Mouse (Mus musculus) embryonic facial prominence, embryonic 14.5 days (tissue): Measurements from ENCODE around the gene Ip6k3. TPM values are rescaled to one million over a fixed set of nuclear protein-coding genes. Genes with fewer than 3 reads are reported as not detected.

Experiments
- ATAC-seq: fragments of 200-750 bp; cut with Nextera tagmentation; 2 replicates; pipeline ENCODE4 v1.8.0; 2017; ENCODE audit warnings: low read depth, moderate number of reproducible peaks, moderate TSS enrichment
- DNase-seq: peaks from one replicate; pipeline ENCODE4 v3.0.0-alpha.2; 2015; ENCODE audit warnings: low spot score
- H3K27ac ChIP-seq: fragments of 300-500 bp; sonication (generic); replicated peaks from 2 replicates; pipeline ENCODE4 v1.5.1; 2014; ENCODE audit warnings: low read depth, mild to moderate bottlenecking, low read length, moderate library complexity
- H3K27me3 ChIP-seq: fragments of 300-500 bp; sonication (generic); replicated peaks from 2 replicates; pipeline ENCODE4 v1.6.1; 2014; ENCODE audit warnings: low read length; ENCODE audit not compliant: control insufficient read depth, insufficient read depth
- H3K36me3 ChIP-seq: fragments of 300-500 bp; sonication (generic); 2 replicates; pipeline ENCODE4 v1.6.1; 2014; ENCODE audit warnings: low read length, mixed read lengths; ENCODE audit not compliant: control insufficient read depth, insufficient read depth
- H3K4me1 ChIP-seq: fragments of 300-500 bp; sonication (generic); 2 replicates; pipeline ENCODE4 v1.6.1; 2014; ENCODE audit warnings: antibody characterized with exemption, low read length; ENCODE audit not compliant: control insufficient read depth, insufficient read depth
- H3K4me2 ChIP-seq: fragments of 300-500 bp; sonication (generic); 2 replicates; pipeline ENCODE4 v1.6.1; 2014; ENCODE audit warnings: low read depth, mild to moderate bottlenecking, low read length, moderate library complexity, mixed read lengths
- H3K4me3 ChIP-seq: fragments of 300-500 bp; sonication (generic); 2 replicates; pipeline ENCODE4 v1.5.1; 2014; ENCODE audit warnings: low read depth, mild to moderate bottlenecking, low read length
- H3K9ac ChIP-seq: fragments of 300-500 bp; sonication (generic); 2 replicates; pipeline ENCODE4 v1.6.1; 2014; ENCODE audit warnings: low read depth, mild to moderate bottlenecking, low read length, moderate library complexity, mixed read lengths
- H3K9me3 ChIP-seq: fragments of 300-500 bp; sonication (generic); 2 replicates; pipeline ENCODE4 v1.6.1; 2016; ENCODE audit warnings: low read length; ENCODE audit not compliant: control insufficient read depth
- WGBS: fragments of 180-500 bp; shearing (Covaris S2); extraction: QIAGEN DNeasy Blood & Tissue Kit; methylation state at CpG from one replicate; pipeline ENCODE4 v1.1.7; 2014; 5-methylcytosine and 5-hydroxymethylcytosine counted together
- polyA plus RNA-seq: library from polyadenylated mRNA; unstranded; fragments of >200 nt; fragmentation: Nextera tagmentation; extraction: Ambion mirVana; gene quantifications from 2 replicates; pipeline ENCODE4 v1.2.1, GENCODE M21; 2014

Gene Ip6k3
- polyA plus RNA-seq, 1 experiment from 2014 or later, result 1.1 TPM

DNA sequence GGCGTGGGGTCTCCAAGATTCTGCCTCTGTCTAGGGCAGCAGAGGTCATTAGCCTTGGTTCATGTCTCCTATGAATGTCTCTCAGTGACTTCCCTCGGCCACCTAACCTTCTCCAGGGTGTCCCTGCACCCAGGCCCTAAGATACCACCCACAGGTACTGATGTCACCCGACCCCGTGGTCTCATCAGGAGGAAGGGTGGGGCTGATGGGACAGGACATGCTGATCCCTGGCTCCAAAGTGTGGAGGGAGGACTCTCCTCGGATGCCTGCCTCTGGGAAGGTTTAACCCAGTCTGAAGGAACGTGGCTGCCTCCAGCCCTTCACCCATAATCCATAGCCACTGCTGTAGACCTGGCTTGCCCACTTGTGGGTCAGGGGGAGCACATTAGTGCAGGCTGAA, 694 bp downstream of the Ip6k3 start:
- no peak overlapping the region for H3K27ac ChIP-seq
- H3K27me3 ChIP-seq, result no peaks in the 10 kb centered on the region
- H3K36me3 ChIP-seq, result no peaks in the 10 kb centered on the region
- no peak overlapping the region for H3K4me3 ChIP-seq
- peaks cover 8% of the 10 kb centered on the region for H3K4me1 ChIP-seq
- no peak for ATAC-seq
- H3K9me3 ChIP-seq, result no peaks in the 10 kb centered on the region
- H3K9ac ChIP-seq, result no peak overlapping the region
- 71% methylated on average over 6 of the region's 6 CpGs for WGBS
- DNase-seq, result no peak
- no peak overlapping the region for H3K4me2 ChIP-seq

DNA sequence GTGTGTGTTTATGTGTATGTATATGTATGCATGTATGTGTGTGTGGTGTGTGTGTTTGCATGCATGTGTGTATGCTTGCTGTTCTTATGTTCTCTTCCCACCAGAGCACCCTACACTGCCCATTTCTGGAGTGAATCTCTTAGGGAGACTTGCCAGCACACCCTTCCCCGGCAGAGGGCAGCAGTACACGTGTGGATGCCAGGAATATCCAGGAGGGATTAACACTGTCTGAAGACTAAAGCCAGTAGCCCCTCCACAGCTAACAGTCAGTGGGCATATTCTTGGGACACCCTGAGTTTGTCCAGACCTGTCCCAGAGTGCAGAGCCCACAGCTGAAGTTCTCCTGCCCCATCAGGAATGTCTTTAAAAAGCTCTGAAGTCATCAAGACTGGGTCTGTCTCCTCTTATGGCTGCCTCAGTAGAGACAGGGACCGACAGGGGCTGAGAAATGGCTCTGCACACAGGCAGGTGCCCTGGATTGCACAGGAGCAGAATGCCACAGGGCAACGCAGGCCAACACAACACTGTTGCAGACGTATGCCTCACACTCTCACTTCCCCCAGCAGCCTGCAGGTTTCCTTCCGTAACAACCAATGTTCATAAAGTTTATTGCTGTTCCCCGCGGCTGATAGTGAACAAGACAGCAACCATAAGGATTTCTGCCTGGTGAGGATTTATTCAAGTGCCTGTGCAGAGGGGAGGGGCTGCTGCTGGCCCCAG, 2.4 kb downstream of the Ip6k3 start:
- Histone ChIP-seq H3K9ac (no peak overlapping the region), H3K4me1 (peaks cover 7% of the 10 kb centered on the region), H3K4me2 (no peak overlapping the region), H3K4me3 (no peak overlapping the region), H3K9me3 (no peaks in the 10 kb centered on the region), H3K36me3 (no peaks in the 10 kb centered on the region), H3K27me3 (no peaks in the 10 kb centered on the region), H3K27ac (no peak overlapping the region)
- 69% methylated on average over 8 of the region's 8 CpGs for WGBS
- DNase-seq (peak; percentile 50), ATAC-seq (peak; percentile 23; the same call in 1 of the 2 replicates)

DNA sequence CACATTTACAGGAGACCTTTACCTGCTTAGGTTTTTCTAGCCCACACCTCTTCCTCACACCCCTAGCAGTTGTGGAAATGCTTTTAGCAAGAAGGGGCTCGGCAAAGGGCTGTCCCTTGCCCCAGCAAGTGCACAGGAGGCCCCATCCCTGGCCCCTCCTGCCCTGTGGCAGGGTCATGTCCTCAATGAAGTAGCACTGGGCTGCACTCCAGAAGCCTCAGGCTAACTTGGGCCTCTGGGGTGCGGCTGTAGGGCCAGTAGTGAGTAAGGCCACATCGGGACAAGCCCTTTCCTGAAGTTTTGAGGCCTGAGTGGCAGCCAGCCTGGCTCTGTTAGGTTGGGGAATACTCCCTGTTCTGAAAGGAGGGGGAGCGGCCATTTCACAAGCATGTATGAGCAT, 6.7 kb downstream of the Ip6k3 start:
- Histone ChIP-seq H3K27ac (no peak overlapping the region), H3K36me3 (no peaks in the 10 kb centered on the region), H3K4me1 (0 out of 2 replicates have a peak, but pooled peaks cover 5% of the 10 kb centered on the region), H3K9me3 (no peaks in the 10 kb centered on the region), H3K9ac (no peak overlapping the region), H3K4me3 (no peak overlapping the region), H3K4me2 (no peak overlapping the region), H3K27me3 (no peaks in the 10 kb centered on the region)
- 62% methylated on average over 4 of the region's 4 CpGs for WGBS
- ATAC-seq, result no peak
- DNase-seq, result no peak

DNA sequence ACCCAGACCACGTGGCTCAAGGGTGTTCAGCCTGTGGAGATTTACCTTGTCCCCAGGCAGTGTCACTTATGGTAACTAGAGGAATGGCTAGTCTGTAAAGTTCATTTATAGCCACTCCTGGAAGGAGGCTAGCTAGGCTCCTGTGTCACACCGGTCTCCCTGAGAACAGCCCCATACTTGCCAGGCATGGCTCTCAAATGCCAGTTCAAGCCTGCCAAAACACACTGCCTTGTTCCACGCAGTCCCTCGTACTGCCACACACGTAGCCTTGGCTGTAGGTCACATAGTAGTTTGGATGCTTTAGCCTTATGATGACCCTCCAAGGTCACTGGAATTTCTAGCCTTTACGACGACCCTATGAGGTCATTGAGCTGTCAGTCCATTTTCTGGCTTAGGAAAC, 8.4 kb downstream of the Ip6k3 start:
- no peaks in the 10 kb centered on the region for H3K27me3 ChIP-seq
- WGBS, result 67% methylated on average over 7 of the region's 7 CpGs
- no peaks in the 10 kb centered on the region for H3K36me3 ChIP-seq
- ATAC-seq (no peak), DNase-seq (no peak)
- no peak overlapping the region for H3K4me2 ChIP-seq
- H3K9me3 ChIP-seq, result no peaks in the 10 kb centered on the region
- H3K4me1 ChIP-seq, result peaks cover 11% of the 10 kb centered on the region
- H3K27ac ChIP-seq, result no peak overlapping the region
- H3K9ac ChIP-seq, result no peak overlapping the region
- no peak overlapping the region for H3K4me3 ChIP-seq

GRCm38 (mm10) chr17:27158439-27158838, 9.2 kb downstream of the Ip6k3 start:
- Histone ChIP-seq H3K4me1 (peaks cover 18% of the 10 kb centered on the region), H3K27me3 (no peaks in the 10 kb centered on the region), H3K4me2 (no peak overlapping the region), H3K4me3 (no peak overlapping the region), H3K36me3 (no peaks in the 10 kb centered on the region), H3K9me3 (no peaks in the 10 kb centered on the region), H3K27ac (no peak overlapping the region), H3K9ac (no peak overlapping the region)
- no peak for DNase-seq
- 78% methylated on average over 6 of the region's 6 CpGs for WGBS
- ATAC-seq, result no peak

GRCm38 (mm10) chr17:27155752-27156151, 11.8 kb downstream of the Ip6k3 start:
- ATAC-seq (no peak), DNase-seq (no peak)
- peaks cover 27% of the 10 kb centered on the region for H3K4me1 ChIP-seq
- H3K36me3 ChIP-seq, result no peaks in the 10 kb centered on the region
- no peak overlapping the region for H3K9ac ChIP-seq
- no peaks in the 10 kb centered on the region for H3K27me3 ChIP-seq
- no peaks in the 10 kb centered on the region for H3K9me3 ChIP-seq
- no peak overlapping the region for H3K4me2 ChIP-seq
- WGBS, result 53% methylated on average over 8 of the region's 8 CpGs
- no peak overlapping the region for H3K27ac ChIP-seq
- no peak overlapping the region for H3K4me3 ChIP-seq

DNA sequence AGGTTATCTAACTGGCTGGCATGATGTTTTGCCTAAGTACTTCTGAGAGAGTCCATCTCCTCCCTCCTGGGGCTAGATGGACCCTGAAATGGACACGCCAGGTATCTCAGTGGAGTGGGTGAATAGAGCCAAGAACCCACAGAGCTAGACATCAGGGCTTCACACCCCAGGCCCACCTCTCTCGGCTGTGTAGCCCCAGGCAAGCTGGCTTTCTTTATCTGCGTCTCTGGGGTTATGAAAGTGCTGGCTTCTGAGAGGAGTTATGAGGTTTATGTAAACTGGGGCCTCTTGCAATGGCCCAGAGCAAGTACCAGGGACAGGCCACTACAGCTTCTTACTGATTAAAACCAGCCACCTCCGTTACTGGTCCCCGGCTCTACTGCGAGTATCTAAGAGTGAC, 12.7 kb downstream of the Ip6k3 start:
- H3K36me3 ChIP-seq, result no peaks in the 10 kb centered on the region
- H3K9ac ChIP-seq, result no peak overlapping the region
- 60% methylated on average over 6 of the region's 6 CpGs for whole genome bisulfite sequencing
- no peak overlapping the region for H3K4me3 ChIP-seq
- DNase-seq, result no peak
- no peaks in the 10 kb centered on the region for H3K9me3 ChIP-seq
- no peak overlapping the region for H3K4me2 ChIP-seq
- H3K27me3 ChIP-seq, result no peaks in the 10 kb centered on the region
- no peak for ATAC-seq
- peaks cover 27% of the 10 kb centered on the region for H3K4me1 ChIP-seq
- H3K27ac ChIP-seq, result no peak overlapping the region

GRCm38 (mm10) chr17:27154256-27154655, 13.3 kb downstream of the Ip6k3 start:
- no peak overlapping the region for H3K4me3 ChIP-seq
- H3K9me3 ChIP-seq, result no peaks in the 10 kb centered on the region
- peak overlapping the region; percentile 34; the same call in 1 of the 2 replicates for H3K27ac ChIP-seq
- H3K4me1 ChIP-seq, result peaks cover 27% of the 10 kb centered on the region
- H3K9ac ChIP-seq, result no peak overlapping the region
- peak; percentile 47 for DNase-seq
- ATAC-seq, result no peak; the same call in 1 of the 2 replicates
- H3K36me3 ChIP-seq, result no peaks in the 10 kb centered on the region
- 82% methylated on average over 14 of the region's 14 CpGs for WGBS
- no peaks in the 10 kb centered on the region for H3K27me3 ChIP-seq
- no peak overlapping the region for H3K4me2 ChIP-seq

GRCm38 (mm10) chr17:27153773-27154193, 13.8 kb downstream of the Ip6k3 start:
- H3K4me2 ChIP-seq, result no peak overlapping the region
- no peaks in the 10 kb centered on the region for H3K27me3 ChIP-seq
- H3K9me3 ChIP-seq, result no peaks in the 10 kb centered on the region
- peak overlapping the region; percentile 34 for H3K27ac ChIP-seq
- H3K36me3 ChIP-seq, result no peaks in the 10 kb centered on the region
- H3K9ac ChIP-seq, result 0 out of 2 replicates have a peak overlapping the region, but pooled peaks have one; percentile 14
- DNase-seq (no peak), ATAC-seq (no peak)
- H3K4me3 ChIP-seq, result no peak overlapping the region
- WGBS, result 33% methylated on average over 7 of the region's 9 CpGs
- H3K4me1 ChIP-seq, result peaks cover 30% of the 10 kb centered on the region
